Mouse (Mus musculus): ENCODE data around the gene Mfsd2a.

DNA sequence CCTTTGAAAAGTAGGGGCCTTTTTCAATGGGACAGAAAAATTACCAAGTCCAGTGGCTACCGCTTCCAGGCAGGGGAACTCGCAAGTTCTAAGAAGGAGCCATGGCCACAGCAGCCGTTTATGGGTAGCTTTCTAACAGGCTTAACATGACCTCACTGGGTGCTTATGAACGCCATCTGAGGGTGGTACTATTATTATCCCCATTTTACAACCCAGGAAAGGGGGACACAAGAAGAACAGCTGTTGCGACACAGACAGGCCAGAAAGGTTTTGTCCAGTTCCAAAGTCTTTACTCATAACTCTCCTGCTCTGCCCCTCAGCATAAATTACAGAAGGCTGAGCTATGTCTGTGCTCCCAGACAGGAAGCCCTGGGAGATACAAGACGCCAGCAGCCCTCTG lies 601 bp upstream of the Mfsd2a start:
- no peak for TF ChIP-seq CTCF (IDR thresholded peaks at IDR 0.05; ENCODE audit: low read depth)
- no peak for TF ChIP-seq EP300 (IDR thresholded peaks at IDR 0.05; ENCODE audit: low read depth)

All from heart, postnatal 0 days (tissue).